Mouse (Mus musculus): ENCODE data around the gene Taf1c. TPM values are rescaled to one million over a fixed set of nuclear protein-coding genes. Genes with fewer than 3 reads are reported as not detected.

Taf1c gene
- polyA plus RNA-seq, 1 experiment from 2014 or later: 14.9 TPM

DNA sequence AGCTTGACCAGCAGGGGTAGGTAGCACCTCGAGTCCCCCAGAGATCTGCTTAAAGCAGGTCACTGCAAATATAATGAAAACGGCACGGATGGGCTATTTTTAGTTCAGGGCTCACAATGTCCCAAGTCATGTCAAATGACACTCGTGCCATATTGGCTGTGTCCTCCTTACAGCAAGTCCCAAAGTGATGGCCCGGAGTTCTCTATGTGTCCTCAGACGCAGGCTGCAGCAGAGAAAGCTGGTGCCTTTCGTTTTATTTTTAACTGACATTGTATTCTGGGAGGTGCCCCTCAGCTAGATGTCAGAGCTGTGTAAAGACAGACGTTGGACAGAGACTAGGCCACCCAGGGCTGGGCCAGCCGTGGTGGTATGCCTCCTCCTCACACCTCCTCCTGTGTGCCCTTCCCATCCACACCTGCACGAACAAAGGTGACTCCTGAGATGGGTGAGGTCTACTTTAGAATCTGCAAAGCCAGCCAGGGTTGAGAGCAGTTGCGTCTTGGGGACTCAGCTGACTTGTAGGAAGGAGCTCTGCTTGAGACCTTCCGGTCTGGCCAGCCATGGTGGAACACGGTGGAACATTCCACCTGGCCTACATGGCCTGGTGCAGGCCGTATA lies 15.9 kb upstream of the Taf1c start:
- Histone ChIP-seq H3K4me2 (replicated peaks) (no peak overlapping the region), H3K4me1 (replicated peaks) (no peaks in the 10 kb centered on the region), H3K27me3 (0 out of 2 replicates have a peak, but pooled peaks cover 7% of the 10 kb centered on the region), H3K9me3 (no peaks in the 10 kb centered on the region), H3K9ac (replicated peaks) (no peak overlapping the region), H3K36me3 (no peaks in the 10 kb centered on the region), H3K27ac (no peak overlapping the region), H3K4me3 (replicated peaks) (no peak overlapping the region)
- WGBS: 87% methylated on average over 14 of the region's 14 CpGs
- ATAC-seq: no peak

DNA sequence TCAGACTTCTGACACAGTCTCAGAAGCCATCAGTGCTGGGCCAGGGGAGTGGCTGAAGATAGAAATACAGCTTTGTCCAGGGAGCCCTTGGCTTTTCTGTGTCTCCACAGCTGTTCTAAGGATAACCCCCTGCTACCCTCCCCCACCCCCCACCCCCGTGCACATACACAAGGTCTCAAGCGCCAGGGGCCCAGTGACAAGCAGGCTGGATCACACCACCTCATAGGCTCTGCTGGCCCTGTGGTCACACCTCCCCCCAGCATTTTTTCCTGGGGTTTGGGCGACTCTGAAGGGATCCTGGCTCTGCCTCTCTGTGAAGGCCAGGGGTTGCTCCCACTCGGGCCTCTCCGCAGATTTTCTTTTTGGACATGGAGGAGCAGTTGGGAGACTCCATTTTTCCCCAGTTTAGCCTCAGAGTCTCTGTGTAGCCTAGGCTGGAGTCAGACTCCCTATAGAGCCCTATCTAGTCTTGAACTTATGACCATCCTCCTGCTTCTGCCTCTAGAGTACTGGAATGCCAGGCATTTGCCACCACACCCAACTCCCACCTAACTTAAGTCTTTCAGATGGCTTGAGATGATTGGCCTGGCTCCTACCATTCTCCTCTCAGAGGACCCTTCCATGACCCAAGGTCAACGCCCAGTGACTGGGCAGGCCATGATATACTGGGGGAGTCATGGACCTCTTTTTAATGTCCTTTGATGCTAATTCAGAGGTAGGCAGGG lies 15.3 kb upstream of the Taf1c start:
- H3K4me3 ChIP-seq (replicated peaks): no peak overlapping the region
- H3K4me1 ChIP-seq (replicated peaks): no peaks in the 10 kb centered on the region
- no peak overlapping the region for H3K27ac ChIP-seq
- H3K27me3 ChIP-seq: 0 out of 2 replicates have a peak, but pooled peaks cover 5% of the 10 kb centered on the region
- H3K4me2 ChIP-seq (replicated peaks): no peak overlapping the region
- H3K9me3 ChIP-seq: no peaks in the 10 kb centered on the region
- 77% methylated on average over 6 of the region's 6 CpGs for WGBS
- no peaks in the 10 kb centered on the region for H3K36me3 ChIP-seq
- H3K9ac ChIP-seq (replicated peaks): no peak overlapping the region
- ATAC-seq: no peak

DNA sequence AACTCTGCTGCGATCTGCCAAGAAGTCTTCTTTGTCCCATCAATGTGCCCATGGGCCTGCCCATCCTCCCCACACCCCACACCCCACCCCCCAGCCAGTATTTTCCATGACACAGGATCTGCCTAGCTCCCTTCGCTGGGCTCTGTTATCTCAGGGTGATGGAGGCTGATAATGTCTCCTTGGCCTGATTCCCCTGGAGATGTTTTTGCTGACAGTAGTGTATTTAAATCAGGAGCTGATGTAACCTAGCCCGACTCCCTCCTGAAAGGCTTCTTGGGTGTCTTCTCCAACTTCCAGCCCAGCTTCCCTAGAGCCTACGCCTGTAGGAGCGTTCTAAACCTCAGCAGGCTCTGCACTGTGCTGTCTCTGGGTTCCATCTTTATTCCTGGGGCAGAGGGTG lies 13.9 kb upstream of the Taf1c start:
- no peak overlapping the region for H3K4me3 ChIP-seq (replicated peaks)
- no peaks in the 10 kb centered on the region for H3K4me1 ChIP-seq (replicated peaks)
- H3K27me3 ChIP-seq: no peaks in the 10 kb centered on the region
- H3K9me3 ChIP-seq: no peaks in the 10 kb centered on the region
- H3K4me2 ChIP-seq (replicated peaks): no peak overlapping the region
- no peak overlapping the region for H3K9ac ChIP-seq (replicated peaks)
- no peak overlapping the region for H3K27ac ChIP-seq
- no peaks in the 10 kb centered on the region for H3K36me3 ChIP-seq
- no peak for ATAC-seq
- WGBS: 76% methylated on average over 5 of the region's 5 CpGs

DNA sequence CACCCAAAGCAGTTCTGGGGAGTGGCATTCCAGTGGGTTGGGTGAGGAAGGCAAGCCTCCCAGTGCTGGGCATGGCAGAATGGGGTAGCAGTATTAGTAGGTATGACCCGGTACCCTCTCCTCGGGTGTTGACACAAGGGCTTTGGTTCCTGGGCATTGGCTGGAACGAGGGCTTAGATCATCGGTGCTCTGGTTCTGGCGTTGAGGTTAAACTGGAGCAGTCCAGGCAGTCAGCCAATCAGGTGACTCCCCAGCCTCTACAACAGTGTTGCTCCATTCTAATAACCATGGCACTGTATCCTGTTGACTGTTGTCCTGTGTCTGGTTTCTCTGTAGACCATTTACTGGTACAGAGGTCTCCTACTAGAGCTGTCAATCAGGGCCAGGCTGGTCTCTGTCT lies 12.6 kb upstream of the Taf1c start:
- WGBS: 91% methylated on average over 5 of the region's 5 CpGs
- Histone ChIP-seq H3K27ac (no peak overlapping the region), H3K4me2 (replicated peaks) (no peak overlapping the region), H3K4me3 (replicated peaks) (no peak overlapping the region), H3K36me3 (no peaks in the 10 kb centered on the region), H3K9me3 (no peaks in the 10 kb centered on the region), H3K27me3 (no peaks in the 10 kb centered on the region), H3K9ac (replicated peaks) (no peak overlapping the region), H3K4me1 (replicated peaks) (no peaks in the 10 kb centered on the region)
- no peak for ATAC-seq

DNA sequence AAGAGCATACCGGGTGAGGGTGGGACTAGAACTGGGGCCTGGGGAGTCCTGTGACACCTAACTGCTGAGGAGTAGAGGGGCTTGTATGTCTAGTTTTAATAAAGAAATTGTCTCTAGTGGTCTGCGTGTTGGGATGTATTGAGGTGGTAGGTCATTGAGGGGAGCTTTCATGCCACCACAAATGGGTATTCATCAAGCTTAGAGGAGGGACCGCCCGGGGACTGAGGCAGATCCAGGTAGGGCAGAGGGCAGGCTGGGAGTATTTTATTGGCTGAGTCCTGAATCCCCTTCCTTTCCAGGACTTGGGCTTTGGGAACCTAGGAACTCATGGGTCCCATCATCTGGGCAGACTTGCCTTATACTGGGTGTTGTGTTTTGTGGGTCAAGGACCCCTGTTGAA lies 11.8 kb upstream of the Taf1c start:
- Histone ChIP-seq H3K9ac (replicated peaks) (no peak overlapping the region), H3K27ac (no peak overlapping the region), H3K36me3 (no peaks in the 10 kb centered on the region), H3K4me2 (replicated peaks) (no peak overlapping the region), H3K4me1 (replicated peaks) (no peaks in the 10 kb centered on the region), H3K4me3 (replicated peaks) (no peak overlapping the region), H3K9me3 (no peaks in the 10 kb centered on the region), H3K27me3 (no peaks in the 10 kb centered on the region)
- ATAC-seq: no peak
- 96% methylated on average over 4 of the region's 4 CpGs for WGBS

DNA sequence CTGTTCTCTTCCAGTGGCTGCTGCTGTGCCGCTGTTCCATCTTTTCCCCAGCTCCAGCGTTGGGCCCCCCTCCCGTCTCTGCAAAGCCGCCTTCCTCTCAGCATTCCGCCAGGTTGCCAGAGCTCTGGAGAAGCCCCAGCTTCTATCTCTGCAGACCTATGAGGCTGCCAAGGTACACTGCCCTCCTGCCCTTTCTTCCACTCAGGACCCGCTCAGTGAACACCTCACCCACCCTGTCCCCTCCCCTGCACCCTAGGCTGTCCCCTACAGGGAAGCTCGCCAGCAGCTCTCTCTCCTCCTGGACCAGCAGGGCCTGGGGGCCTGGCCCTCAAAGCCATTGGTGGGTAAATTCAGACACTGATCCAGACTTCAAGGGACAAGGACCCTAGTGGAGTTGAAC lies 11.3 kb upstream of the Taf1c start:
- H3K9ac ChIP-seq (replicated peaks): no peak overlapping the region
- H3K4me3 ChIP-seq (replicated peaks): no peak overlapping the region
- no peak overlapping the region for H3K4me2 ChIP-seq (replicated peaks)
- ATAC-seq: no peak
- H3K9me3 ChIP-seq: no peaks in the 10 kb centered on the region
- no peaks in the 10 kb centered on the region for H3K4me1 ChIP-seq (replicated peaks)
- H3K36me3 ChIP-seq: no peaks in the 10 kb centered on the region
- H3K27ac ChIP-seq: no peak overlapping the region
- 58% methylated on average over 7 of the region's 7 CpGs for WGBS
- H3K27me3 ChIP-seq: no peaks in the 10 kb centered on the region

DNA sequence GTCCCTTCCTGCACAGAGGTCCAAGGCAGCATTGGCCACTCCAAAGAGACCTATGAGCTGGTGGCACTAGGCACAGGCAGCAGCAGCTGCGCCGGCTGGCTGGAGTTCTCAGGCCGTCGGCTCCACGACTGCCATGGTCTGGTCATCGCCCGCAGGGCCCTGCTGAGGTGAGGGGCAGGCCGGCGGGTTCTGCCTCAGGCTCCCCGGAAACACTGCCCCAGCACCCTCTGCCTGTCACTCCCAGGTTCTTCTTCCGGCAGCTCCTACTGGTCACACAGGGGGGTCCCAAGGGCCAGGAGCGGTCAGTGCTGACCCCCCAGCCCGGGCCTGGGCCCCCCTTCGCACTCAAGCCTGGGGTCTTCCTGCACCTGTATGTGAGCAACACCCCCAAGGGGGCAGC lies 10.1 kb upstream of the Taf1c start:
- 0 out of 2 replicates have a peak, but pooled peaks cover 4% of the 10 kb centered on the region for H3K4me1 ChIP-seq (replicated peaks)
- H3K9ac ChIP-seq (replicated peaks): no peak overlapping the region
- H3K36me3 ChIP-seq: no peaks in the 10 kb centered on the region
- H3K4me3 ChIP-seq (replicated peaks): no peak overlapping the region
- H3K27me3 ChIP-seq: no peaks in the 10 kb centered on the region
- H3K9me3 ChIP-seq: no peaks in the 10 kb centered on the region
- no peak overlapping the region for H3K27ac ChIP-seq
- ATAC-seq: no peak
- H3K4me2 ChIP-seq (replicated peaks): no peak overlapping the region
- WGBS: 73% methylated on average over 14 of the region's 14 CpGs

DNA sequence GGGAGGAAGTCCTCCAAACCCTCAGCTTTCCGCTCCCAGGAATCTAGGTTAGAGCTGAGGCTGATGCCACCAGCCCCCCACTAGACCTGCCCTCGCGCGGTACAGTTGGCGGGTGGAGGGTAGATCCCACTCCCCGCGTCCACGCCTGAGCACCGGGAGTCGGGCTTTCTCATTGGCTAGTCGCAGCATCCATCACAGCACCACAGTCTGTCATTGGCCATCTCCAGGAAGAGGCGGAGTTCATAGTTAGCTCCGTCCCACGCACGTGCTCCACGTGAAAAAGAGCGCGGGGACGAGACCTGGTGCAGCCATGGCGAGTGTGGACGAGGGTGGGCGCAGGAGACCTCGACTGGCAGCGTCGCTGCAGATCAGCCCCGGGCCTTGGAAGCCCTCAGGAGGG lies 7.4 kb upstream of the Taf1c start, which contains the start of gene Adad2:
Gene Adad2 (plus strand): TSS at position 277 of the 400 bp plus-strand sequence.
- Histone ChIP-seq H3K36me3 (no peaks in the 10 kb centered on the region), H3K4me2 (replicated peaks) (no peak within 1 kb of the TSS), H3K27me3 (no peaks in the 10 kb centered on the region), H3K4me3 (replicated peaks) (no peak within 1 kb of the TSS), H3K9ac (replicated peaks) (no peak within 1 kb of the TSS), H3K4me1 (replicated peaks) (0 out of 2 replicates have a peak, but pooled peaks cover 4% of the 10 kb centered on the region), H3K9me3 (no peaks in the 10 kb centered on the region), H3K27ac (no peak within 1 kb of the TSS)
- 87% methylated on average over 26 of the region's 26 CpGs for WGBS
- peak; percentile 20; the same call in 1 of the 2 replicates for ATAC-seq

DNA sequence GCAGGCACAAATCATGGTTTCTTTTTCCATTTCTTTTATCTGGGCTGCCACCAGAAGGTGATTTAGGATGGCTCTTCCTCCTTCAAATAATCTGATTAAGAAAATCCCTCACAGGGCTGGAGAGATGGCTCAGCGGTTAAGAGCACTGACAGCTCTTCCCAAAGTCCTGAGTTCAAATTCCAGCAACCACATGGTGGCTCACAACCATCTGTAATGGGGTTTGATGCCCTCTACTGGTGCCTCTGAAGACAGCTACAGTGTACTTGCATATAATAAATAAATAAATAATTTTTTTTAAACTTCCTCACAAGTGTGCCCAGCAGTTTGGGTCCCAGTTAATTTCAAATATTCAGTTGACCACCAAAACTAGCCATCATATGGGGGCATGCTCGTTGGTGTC lies 1.2 kb upstream of the Taf1c start:
- ATAC-seq: no peak
- Histone ChIP-seq H3K27me3 (no peaks in the 10 kb centered on the region), H3K4me3 (replicated peaks) (no peak overlapping the region), H3K9me3 (no peaks in the 10 kb centered on the region), H3K4me1 (replicated peaks) (peaks cover 20% of the 10 kb centered on the region), H3K36me3 (peaks cover 18% of the 10 kb centered on the region), H3K9ac (replicated peaks) (no peak overlapping the region), H3K27ac (no peak overlapping the region), H3K4me2 (replicated peaks) (no peak overlapping the region)
- WGBS: 86% methylated on average over 2 of the region's 2 CpGs

DNA sequence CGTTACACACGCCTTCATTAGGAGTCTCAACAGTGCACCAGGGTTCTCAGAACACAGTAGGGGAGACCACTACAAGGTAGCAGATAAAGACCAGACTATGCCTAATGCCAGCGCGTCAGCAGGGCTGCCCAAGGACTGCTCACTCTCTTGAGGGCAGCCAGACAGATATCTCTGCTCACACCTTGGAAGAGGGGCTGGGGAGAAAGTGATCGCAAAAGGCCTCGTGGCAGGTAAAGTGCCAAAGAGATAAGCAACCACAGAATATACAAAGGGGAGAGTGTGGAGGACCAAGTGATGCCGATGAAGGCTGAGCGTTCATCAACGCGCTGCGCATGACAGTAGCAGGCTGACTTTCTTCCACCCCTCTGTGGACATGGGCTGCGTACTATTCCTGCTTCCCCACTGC lies 621 bp downstream of the Taf1c start:
- 38% methylated on average over 12 of the region's 12 CpGs for WGBS
- Histone ChIP-seq H3K4me1 (replicated peaks) (peaks cover 16% of the 10 kb centered on the region), H3K27ac (0 out of 2 replicates have a peak overlapping the region, but pooled peaks have one; percentile 44), H3K36me3 (peaks cover 37% of the 10 kb centered on the region), H3K27me3 (no peaks in the 10 kb centered on the region), H3K9me3 (no peaks in the 10 kb centered on the region), H3K4me3 (replicated peaks) (peak overlapping the region; percentile 84), H3K4me2 (replicated peaks) (peak overlapping the region; percentile 94), H3K9ac (replicated peaks) (peak overlapping the region; percentile 83)
- ATAC-seq: peak; percentile 38; the same call in 1 of the 2 replicates

DNA sequence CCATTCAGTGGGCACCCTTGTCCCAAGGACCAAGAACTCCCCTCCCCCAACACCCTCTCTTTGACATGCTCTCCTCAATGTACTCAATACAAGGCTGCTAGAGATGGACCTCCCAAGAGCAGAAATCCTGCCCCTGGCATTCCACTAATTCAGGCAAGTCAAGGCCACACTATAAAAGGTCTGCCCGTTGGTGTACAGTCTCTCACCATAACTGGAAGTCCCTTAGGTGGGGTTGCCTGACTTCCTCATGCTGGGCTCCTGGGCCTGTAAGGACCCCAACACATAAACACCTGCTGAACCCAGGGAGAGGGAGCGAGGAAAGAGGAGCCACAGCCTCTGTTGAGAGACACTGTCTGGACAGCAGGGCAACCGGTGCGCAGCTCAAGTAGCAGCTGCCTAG lies 1.3 kb downstream of the Taf1c start:
- H3K27ac ChIP-seq: no peak overlapping the region
- no peaks in the 10 kb centered on the region for H3K27me3 ChIP-seq
- ATAC-seq: no peak
- peaks cover 43% of the 10 kb centered on the region for H3K36me3 ChIP-seq
- H3K9ac ChIP-seq (replicated peaks): peak overlapping the region; percentile 83
- H3K9me3 ChIP-seq: no peaks in the 10 kb centered on the region
- H3K4me1 ChIP-seq (replicated peaks): peaks cover 16% of the 10 kb centered on the region
- WGBS: 89% methylated on average over 4 of the region's 4 CpGs
- peak overlapping the region; percentile 94 for H3K4me2 ChIP-seq (replicated peaks)
- H3K4me3 ChIP-seq (replicated peaks): peak overlapping the region; percentile 84

DNA sequence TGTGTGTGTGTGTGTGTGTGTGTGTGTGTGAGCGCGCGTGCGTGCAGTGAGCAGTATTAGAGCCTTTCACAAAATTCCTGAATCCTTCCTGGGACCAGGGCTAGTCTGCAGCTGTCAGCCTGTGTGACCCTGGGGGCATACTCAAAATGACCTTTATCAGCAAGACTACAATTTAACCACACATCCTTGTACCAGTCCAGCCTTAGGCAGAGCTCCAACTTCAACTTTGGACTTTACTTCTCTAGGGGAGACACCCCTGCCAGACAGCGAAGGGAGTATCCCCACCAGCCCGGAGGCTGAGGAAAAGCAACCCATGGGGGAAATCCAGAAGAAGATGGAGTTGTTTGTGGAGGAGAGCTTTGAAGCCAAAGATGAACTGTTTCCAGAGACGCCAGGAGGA lies 13.6 kb downstream of the Taf1c start:
- H3K27me3 ChIP-seq: no peaks in the 10 kb centered on the region
- H3K4me3 ChIP-seq (replicated peaks): no peak overlapping the region
- WGBS: 93% methylated on average over 7 of the region's 7 CpGs
- no peak overlapping the region for H3K9ac ChIP-seq (replicated peaks)
- H3K27ac ChIP-seq: no peak overlapping the region
- H3K9me3 ChIP-seq: no peaks in the 10 kb centered on the region
- H3K4me1 ChIP-seq (replicated peaks): peaks cover 10% of the 10 kb centered on the region
- ATAC-seq: no peak
- H3K36me3 ChIP-seq: peaks cover 7% of the 10 kb centered on the region
- no peak overlapping the region for H3K4me2 ChIP-seq (replicated peaks)
